Mouse (Mus musculus) C2C12 (cell line): ENCODE measurements around the gene Scd4.

Source experiments
- CEBPB ChIP-seq: IDR thresholded peaks from one replicate; pipeline ENCODE4 v1.6.1; 2011; ENCODE audit warnings: low read depth, mild to moderate bottlenecking, control low read depth, moderate library complexity
- CTCF ChIP-seq: IDR thresholded peaks from one replicate; pipeline ENCODE4 v1.5.1; 2011; ENCODE audit not compliant: control insufficient read depth, insufficient read depth, insufficient read length
- MAX ChIP-seq: IDR thresholded peaks from one replicate; pipeline ENCODE4 v1.6.1; 2011; ENCODE audit warnings: mild to moderate bottlenecking, control low read depth
- MYOD1 ChIP-seq: IDR thresholded peaks from one replicate; pipeline ENCODE4 v1.6.1; 2011; ENCODE audit warnings: low read depth; ENCODE audit not compliant: control insufficient read depth, insufficient read length
- USF1 ChIP-seq: IDR thresholded peaks from one replicate; pipeline ENCODE4 v1.6.1; 2011; ENCODE audit warnings: low read depth, mild to moderate bottlenecking, control low read depth, moderate library complexity

DNA sequence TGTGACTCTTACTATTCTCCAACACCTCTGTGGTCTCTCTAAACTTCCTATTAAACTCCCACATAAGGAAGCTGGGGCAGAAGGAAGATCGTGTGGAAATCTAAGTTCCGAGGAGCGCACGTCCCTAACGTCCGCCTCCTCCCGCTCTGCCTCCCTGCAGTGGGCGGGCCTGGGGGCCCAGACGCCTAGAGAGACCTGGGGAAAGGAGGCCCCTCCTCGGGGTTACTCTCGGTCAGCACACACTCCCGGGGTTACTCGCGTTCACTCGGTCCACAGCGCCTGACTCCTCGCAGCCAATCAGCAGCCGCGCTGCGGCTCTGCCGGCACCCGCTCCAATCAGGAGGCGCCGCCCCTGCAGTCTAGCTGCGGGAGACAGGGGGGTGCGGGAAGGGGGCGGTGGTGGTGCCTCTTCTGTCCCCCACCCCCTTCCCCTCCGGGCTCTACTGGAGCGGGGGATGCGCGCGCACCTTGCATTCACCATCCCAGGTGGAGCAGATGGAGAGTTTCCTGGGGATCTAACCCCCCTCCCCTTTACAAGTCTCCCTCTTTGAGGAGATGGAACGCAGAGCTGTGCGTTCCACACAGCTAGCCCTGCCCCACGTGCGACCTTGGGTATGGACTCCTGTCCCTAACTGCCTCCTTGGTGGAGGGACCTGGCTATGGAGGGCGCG lies 48.7 kb upstream of the Scd4 start:
- TF ChIP-seq CTCF: no peak
- no peak for TF ChIP-seq MYOD1
- TF ChIP-seq USF1: peak; percentile 74
- no peak for TF ChIP-seq CEBPB
- TF ChIP-seq MAX: peak; percentile 20
